Mouse (Mus musculus): ENCODE data around the gene Mark3. TPM values are rescaled to one million over a fixed set of nuclear protein-coding genes. Genes with fewer than 3 reads are reported as not detected.

Mark3 gene
- total RNA-seq, 2 experiments from 2014 or later, result 50.5 to 51.5 TPM

GRCm38 (mm10) chr12:111675797-111676580 is 101.7 kb downstream of the Mark3 start:
- no peak for DNase-seq

- DNase-seq, result no peak
Measured at GRCm38 (mm10) chr12:111677421-111677820, 103.1 kb downstream of the Mark3 start.

DNA sequence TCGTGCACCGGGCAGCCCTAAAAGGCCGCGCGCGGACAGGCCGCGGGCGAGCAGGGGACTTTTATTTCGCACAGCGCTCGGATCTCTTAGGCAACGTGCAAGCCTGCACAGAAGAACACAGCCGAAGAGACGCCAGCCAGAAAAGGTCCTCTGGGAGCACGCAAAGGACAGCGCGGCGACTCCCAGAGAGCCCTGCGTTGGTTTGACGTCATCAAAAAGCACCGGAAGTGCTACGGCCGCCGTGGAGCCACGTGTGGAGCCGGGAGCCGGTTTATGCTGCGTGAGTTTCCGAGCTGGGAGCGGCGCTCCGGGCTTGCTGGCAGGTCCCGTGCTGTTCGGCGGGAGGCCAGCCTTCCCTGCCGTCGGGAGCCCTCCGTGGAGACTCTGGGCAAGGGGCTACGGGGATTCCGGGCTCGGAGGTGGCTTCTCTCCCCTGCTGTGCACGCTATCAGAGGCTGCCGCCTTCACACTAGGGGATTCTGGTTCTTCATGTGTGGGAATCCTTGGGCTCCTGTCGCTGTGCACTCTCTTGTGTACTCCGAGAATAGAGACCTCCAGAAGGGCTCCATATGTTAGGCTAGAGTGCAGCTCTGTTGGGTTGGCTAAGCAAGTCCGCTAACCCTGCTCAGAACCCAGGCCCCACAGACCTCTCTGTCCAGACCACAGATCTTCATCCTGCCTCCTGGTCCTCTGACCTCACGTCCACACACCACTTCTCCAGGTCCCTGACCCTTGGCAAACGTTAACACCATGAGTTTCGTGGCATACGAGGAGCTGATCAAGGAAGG is 103.8 kb downstream of the Mark3 start, which contains the start of gene Trmt61a:
Gene Trmt61a (plus strand): TSS at position 224 of the 788 bp plus-strand sequence.
- peak; percentile 90 for DNase-seq

- no peak for DNase-seq
Measured at GRCm38 (mm10) chr12:111678670-111678933, 104.3 kb downstream of the Mark3 start.

GRCm38 (mm10) chr12:111678997-111679396 is 104.7 kb downstream of the Mark3 start:
- DNase-seq, result no peak

GRCm38 (mm10) chr12:111680661-111681060 is 106.3 kb downstream of the Mark3 start:
- no peak for DNase-seq

DNA sequence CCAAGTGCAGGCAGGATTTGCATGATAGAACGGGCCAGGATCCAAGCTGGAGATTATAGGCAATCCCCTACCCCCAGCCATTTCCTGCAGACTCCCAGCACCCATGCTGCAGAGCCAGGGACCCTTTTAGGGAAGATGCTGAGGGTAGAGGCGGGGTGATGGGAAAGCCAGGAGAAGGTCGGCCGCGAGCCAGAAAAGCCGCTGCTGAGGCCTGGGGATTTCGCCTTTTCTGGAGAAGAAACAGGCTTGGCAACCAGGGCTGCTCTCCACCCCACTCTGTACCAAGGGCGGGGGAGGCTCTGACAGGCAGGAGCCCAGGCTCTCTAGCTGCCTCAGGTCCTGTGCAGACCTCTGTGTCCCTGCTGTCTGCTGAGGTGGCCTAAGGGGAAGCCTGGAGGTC is 107.0 kb downstream of the Mark3 start:
- no peak for DNase-seq

DNA sequence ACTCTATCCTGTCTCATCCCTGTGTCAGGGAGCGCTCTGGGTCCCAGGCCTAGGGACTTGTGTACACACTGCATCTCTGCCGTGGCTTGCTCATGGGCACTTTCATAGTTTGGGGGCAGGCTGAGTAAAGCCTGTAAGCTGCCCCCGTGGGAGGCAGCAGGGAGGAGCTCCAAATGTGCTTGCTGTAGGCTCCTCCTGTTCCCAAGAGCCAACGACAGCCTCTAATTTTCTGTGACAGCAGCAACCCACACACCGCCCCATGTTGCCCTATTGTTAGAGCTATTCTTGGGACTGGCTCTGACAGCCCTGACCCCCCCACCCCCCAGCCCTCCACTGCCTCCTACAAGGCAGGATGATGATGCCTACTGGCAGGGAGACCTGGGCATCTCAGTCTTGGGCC is 107.7 kb downstream of the Mark3 start:
- DNase-seq, result no peak

DNA sequence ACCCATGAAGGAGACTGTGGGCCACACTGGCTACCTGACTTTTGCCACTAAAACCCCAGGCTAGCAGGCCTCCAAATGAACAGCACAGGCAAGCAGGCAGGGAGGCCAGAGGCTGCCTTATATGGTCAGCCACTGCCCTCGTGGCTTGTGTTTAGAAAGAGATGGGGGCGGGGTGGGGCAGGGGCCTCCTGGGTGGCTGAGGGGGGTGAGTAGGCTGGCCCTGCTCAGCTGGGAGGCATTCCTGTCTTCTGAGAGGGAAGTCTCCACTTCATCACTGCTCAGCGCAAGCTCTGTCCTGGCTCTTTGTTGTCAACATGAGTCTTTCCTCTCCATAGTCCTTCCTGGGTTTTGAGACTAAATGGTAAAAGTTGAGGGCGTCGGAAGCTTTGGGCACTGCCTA is 108.5 kb downstream of the Mark3 start:
- no peak for DNase-seq

DNA sequence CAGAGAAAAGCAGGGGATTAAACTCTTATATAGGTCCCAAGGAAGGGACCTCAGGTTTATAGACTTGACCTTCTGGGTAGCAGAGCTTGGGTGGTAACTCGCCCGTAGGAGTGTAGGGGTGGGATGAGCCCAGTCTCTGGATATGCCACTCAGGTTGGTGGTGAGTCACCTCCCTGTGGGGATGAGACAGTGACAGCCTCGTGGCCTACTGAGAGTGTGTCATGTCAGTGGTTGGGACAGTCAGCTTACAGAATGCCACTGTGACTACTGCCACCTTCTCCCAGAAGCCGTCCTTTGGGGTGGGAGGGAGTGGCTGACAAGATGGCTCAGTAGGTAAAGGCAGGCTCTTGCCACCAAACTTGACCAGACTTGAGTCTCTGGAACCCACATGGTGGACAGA is 112.1 kb downstream of the Mark3 start:
- no peak for DNase-seq

- DNase-seq, result peak; percentile 76
Measured at GRCm38 (mm10) chr12:111687350-111688068, 113.2 kb downstream of the Mark3 start.

DNA sequence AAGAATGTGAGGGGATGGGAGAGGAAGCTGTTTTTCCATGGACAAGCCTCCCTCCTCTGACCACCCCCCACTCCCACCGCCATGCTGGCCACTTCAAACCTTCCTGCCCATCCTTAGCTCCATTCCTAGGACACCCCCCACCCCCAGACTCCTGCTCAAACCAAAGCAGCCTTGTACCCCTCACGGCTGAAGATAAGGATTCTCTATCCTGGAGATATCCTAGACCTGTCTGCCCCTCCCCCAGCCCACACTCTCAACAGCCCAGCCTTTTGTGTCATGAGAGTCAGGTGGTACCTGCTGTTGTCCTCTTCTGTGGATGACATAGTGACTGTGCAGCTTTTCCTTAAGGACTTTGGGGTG is 113.7 kb downstream of the Mark3 start:
- DNase-seq, result no peak

DNA sequence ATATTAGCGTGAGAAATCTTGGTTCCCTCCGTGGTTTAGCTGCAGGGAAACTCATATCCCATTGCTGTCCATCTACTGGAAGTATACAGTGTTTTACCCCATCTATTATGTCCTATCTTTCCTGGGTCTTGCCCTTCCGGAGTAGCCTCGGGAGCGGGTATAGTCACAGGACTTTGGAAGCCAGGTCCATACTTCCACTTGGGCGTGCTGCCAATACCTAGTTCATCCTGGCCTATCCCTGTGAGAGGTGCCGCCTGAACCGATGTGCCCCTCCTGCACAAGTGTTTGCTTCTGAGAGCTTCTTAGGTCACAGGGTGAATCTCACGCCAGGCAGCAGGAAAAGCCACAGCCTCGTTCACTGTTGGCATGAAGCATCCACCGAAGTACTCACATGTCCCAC is 115.1 kb downstream of the Mark3 start:
- no peak for DNase-seq

DNA sequence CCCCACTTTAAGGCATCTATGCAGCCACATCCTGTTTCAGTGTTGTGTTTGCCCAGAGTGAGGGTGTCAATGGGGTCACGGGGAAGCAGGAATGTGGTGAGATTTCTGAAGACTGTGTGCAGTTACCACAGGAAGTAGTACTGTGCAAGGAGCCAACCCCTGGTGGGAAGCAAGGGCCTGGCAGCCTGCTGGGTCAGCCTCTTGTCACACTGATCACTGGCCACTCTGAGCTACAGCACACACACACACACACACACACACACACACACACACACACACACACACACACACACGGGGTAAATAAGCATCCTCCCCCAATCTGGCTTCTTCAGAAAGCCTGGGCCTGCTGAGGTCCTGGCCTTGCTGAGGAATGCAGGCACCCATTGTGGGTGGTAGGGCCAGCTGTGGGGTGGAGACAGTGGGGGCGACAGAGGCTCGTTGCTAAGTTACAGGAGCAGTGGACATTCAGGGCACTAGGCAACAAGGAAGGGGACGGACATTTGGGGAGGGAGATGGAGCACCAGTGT is 117.1 kb downstream of the Mark3 start:
- no peak for DNase-seq

DNA sequence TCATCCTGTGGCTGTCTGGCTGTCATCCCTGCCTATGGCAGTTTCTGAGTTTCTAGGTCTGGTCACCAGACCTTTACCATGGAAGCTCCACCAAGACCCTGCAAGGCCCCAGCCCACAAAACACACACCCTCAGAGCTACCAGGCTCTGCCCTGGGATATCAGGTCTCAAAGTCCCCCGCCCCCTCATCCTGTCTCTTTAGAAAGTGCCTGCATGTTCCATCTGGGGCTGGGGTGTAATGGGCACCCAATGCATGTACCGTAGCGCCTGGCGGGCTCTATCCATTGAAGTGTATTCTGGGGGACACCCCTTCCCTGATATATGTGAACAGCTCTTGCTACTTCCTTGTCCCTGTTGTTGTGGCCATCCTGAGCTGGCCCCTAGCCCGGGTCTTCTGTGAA is 118.6 kb downstream of the Mark3 start:
- no peak for DNase-seq

- DNase-seq, result no peak
Measured at GRCm38 (mm10) chr12:111693341-111694270, 119.3 kb downstream of the Mark3 start.

DNA sequence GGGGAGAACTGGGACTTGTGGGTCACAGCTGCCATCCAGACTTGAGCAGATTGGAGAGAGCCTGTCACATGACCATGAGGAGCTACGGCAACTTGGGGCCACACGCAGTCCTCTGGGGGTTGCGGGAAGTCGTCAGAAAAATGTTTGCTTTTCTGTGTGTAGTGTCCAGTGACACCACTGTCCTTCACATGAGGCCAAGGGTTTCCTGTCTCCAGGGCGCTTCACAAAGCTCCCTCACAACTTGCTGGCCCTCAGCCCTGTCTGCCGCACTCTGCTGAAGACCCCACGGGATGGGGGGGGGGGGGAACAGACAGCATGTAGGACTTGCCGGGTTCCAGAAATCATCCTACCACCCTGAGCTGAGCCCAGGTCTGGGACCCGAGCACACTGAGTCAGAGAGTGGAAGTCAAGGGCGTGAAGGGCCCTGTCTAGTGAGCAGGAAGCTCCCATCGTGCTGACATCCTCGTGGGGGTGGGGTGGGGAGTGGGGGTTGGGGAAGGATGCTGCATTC is 120.0 kb downstream of the Mark3 start:
- DNase-seq, result no peak

DNA sequence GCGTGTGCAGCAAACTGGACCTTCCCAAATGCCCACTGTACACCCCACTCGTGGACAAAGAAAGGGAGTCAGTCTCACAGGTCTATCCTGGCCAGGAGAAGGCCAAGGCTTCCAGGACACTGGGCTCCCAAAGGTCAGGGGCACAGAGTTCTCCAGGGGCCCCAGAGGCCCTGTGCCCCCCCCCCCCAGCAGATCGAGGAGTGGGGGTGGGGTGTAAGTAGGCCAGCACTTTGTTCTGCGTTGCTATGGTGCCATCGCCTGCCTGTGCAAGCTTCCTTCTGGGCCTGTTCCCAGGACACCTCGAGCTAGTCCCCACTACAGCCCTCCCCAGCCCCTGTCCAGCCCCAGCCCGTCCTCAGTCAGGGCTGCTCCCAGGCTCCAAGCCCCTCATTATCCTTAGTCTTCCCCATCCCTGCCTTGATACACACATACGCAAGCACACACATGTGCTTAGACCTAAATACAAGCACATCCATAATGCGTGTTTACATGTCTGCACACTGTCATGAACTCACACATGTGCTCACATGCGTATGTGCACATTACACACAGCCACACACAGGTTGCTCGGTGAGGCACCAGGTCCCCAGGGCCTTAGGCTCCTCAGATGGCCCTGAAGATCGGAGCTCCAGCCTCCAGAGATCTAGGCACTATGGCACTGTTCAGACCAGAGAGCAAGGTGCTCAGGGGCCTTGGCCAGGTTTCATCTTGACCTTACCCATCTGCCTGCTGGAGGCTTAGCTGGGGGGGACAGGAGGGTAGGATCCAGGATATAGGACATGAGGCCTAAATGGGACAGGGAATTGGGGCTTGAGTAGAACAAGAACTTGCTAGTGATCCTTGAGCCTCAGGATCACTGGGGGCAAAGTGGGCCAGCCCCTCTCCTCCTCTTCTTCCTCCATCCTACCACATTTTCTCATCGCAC is 120.8 kb downstream of the Mark3 start:
- DNase-seq, result no peak

DNA sequence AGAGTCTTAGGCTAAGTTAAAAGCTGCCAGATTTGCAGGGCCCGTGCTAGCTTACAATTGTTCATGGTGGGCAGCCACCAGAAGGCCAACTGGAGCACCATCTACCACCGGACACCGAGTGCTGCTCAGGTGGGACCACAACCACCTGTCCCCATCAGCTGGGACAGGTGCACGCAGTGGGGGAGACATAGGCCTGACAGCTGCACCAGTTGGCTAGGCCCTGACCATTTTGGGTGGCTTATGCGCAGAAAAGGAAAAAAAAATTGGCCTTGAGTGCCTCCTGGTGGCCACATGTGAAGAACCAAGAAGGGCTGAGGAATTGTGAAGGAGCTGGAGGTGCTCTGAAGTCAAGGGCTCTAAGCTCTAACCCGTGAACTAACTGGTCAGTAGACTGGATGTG is 121.9 kb downstream of the Mark3 start:
- peak; percentile 65 for DNase-seq

DNA sequence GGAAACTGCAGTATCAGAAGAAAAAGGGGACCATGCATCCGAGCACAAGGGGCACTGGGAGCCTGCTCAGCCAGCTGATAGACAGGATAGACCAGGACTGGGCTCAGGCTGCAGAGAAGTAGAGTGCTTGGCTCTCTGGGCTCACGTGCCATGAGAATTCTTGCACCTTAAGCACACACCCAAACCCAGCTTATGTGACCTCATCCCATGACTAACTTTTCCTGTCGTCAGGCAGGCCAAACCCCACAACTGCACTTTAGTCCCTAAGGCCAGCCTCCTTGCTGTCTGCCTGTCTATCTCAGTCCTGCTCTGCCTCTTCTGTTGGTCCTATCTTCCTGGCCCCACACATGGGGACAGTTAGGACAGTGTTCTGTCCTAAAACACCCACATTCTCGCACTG is 123.4 kb downstream of the Mark3 start:
- no peak for DNase-seq

Data from gastrocnemius, postnatal 25 days (tissue).